Mouse (Mus musculus) ovary, adult 2 months (tissue): Measurements from ENCODE around the gene Ascc1. TPM values are rescaled to one million over a fixed set of nuclear protein-coding genes. Genes with fewer than 3 reads are reported as not detected.

ENCODE experiments used
- polyA plus RNA-seq: library from polyadenylated mRNA; depleted of rRNA; stranded (reverse); fragments of >200 nt; gene quantifications from 2 replicates; pipeline ENCODE4 v1.2.3, GENCODE M21; 2012; rRNA removed

Ascc1 gene
- 26.2 and 28.7 TPM in 2 replicates for polyA plus RNA-seq

GRCm38 (mm10) chr10:60002673-60003212 is at the start of gene Ascc1, which contains the start of gene Anapc16:
TSS of gene Ascc1 (plus strand) at chr10:60002805.
TSS of gene Anapc16 (minus strand) at chr10:60003135.

DNA sequence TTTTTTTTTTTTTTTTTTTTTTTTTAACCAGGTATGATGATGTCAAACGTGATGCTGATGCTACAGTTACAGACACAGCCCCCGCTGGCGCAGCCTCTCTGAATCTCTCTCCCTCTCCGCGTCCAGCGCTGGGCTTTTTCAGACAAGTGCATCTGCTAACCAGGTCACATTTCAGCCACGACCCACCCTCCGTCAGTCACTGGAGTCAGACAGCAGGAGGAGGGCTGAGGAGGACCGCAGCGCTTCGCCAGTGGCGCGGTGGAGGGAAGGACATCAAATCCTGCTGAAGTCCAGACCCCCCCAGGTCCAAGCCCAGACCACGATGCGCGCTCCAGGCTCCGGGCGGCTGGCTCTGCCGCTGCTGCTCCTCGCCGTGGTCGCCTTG is 103.5 kb downstream of the Ascc1 start, which contains the start of gene Spock2:
Gene Spock2, plus strand, starts transcription at position 74 of the 385 bp plus-strand sequence.

Other genes starting within 250 kb of the Ascc1 start
- 46.1 and 54.5 TPM in 2 replicates for gene Dnajb12, start 123.2 kb upstream of the Ascc1 start, polyA plus RNA-seq
- 106 and 124 TPM in 2 replicates for gene Ddit4, start 51.0 kb upstream of the Ascc1 start, polyA plus RNA-seq
- 99.6 and 102 TPM in 2 replicates for gene Anapc16, start 330 bp downstream of the Ascc1 start, polyA plus RNA-seq
- gene Spock2, start 103.4 kb downstream of the Ascc1 start, polyA plus RNA-seq: 75.6 and 76.3 TPM in 2 replicates
- 9.3 and 9.7 TPM in 2 replicates for gene Chst3, start 216.5 kb downstream of the Ascc1 start, polyA plus RNA-seq